ENCODE assay signal across 18 mouse cellular contexts in genomic region chr12:79558711-79559110, GRCm38 (mm10).
DNase-seq lines count a peak whose midpoint lies in the region; ATAC-seq and TF ChIP-seq lines count a peak whose summit lies in the region.
"Had no signal": no experiment of that assay in that cellular context is flagged by ENCODE, and none has a peak within 500 bp of the region (broad histone marks: within the 10 kb centered on the region; RNA-seq: fewer than 3 reads in every experiment).

No protein-coding gene starts in this region.

- H3K4me3 ChIP-seq in limb, embryonic 11.5 days (ENCODE audit: low read depth, low read length): no peak overlapping the region
- H3K4me3 ChIP-seq in limb, embryonic 10.5 days: no peak overlapping the region
- no peak overlapping the region for H3K4me3 ChIP-seq in midbrain, embryonic 11.5 days (ENCODE audit: low read depth, low read length)
- no peak overlapping the region for H3K4me3 ChIP-seq in midbrain, embryonic 14.5 days (replicated peaks; ENCODE audit: low read depth, low read length)
- no peak overlapping the region for H3K4me3 ChIP-seq in embryonic fibroblast, embryonic 13.5 days (ENCODE audit: insufficient read depth, low read length)
- H3K4me3 ChIP-seq in hindbrain, embryonic 10.5 days: no peak overlapping the region
- H3K4me3 ChIP-seq: erythroblast, embryonic 14.5 days; neural tube, embryonic 12.5 days had no signal

- no peaks in the 10 kb centered on the region for H3K9me3 ChIP-seq in limb, embryonic 11.5 days (ENCODE audit: control insufficient read depth, low read length)
- no peaks in the 10 kb centered on the region for H3K9me3 ChIP-seq in limb, embryonic 10.5 days (replicated peaks)
- H3K9me3 ChIP-seq in midbrain, embryonic 11.5 days (ENCODE audit: control insufficient read depth, low read length): no peaks in the 10 kb centered on the region
- no peaks in the 10 kb centered on the region for H3K9me3 ChIP-seq in midbrain, embryonic 14.5 days (ENCODE audit: control insufficient read depth, low read length)
- H3K9me3 ChIP-seq in hindbrain, embryonic 10.5 days: no peaks in the 10 kb centered on the region
- H3K9me3 ChIP-seq: G1E; neural tube, embryonic 12.5 days had no signal

- TF ChIP-seq CTCF in embryonic fibroblast, embryonic 13.5 days (IDR thresholded peaks at IDR 0.05; ENCODE audit: borderline replicate concordance, insufficient read depth, low read length): no peak

- no peak overlapping the region for H3K4me2 ChIP-seq in limb, embryonic 11.5 days (ENCODE audit: low read depth, severe bottlenecking)
- H3K4me2 ChIP-seq in midbrain, embryonic 11.5 days: no peak overlapping the region
- H3K4me2 ChIP-seq in midbrain, embryonic 14.5 days (ENCODE audit: low read length): no peak overlapping the region
- H3K4me2 ChIP-seq: heart, embryonic 11.5 days; neural tube, embryonic 12.5 days had no signal

- DNase-seq in limb, embryonic 11.5 days (ENCODE audit: low spot score): peak; percentile 18
- no peak for DNase-seq in limb, embryonic 10.5 days (ENCODE audit: low spot score)
- DNase-seq in midbrain, embryonic 11.5 days (ENCODE audit: low spot score, missing footprints): peak; percentile 26
- DNase-seq in midbrain, embryonic 14.5 days: no peak
- no peak for DNase-seq in hindbrain, embryonic 10.5 days (ENCODE audit: low spot score)
- DNase-seq in layer of hippocampus, adult 9-10 months (ENCODE audit: low spot score): no peak
- DNase-seq: cerebellum, adult 9-11 months; kidney, adult 18-20 months; lung, adult 2 months; right cerebral cortex, postnatal 14 days; thymus, postnatal 4 days had no signal

- ATAC-seq in limb, embryonic 11.5 days (ENCODE audit: insufficient number of reproducible peaks, low FRiP score, low TSS enrichment, low read depth): no peak
- no peak for ATAC-seq in midbrain, embryonic 11.5 days (ENCODE audit: low FRiP score)
- ATAC-seq in midbrain, embryonic 14.5 days (ENCODE audit: low FRiP score, low TSS enrichment): no peak
- ATAC-seq: forebrain, embryonic 14.5 days; hindbrain, embryonic 16.5 days had no signal

- H3K27ac ChIP-seq in limb, embryonic 11.5 days (replicated peaks; ENCODE audit: low read depth, low read length): no peak overlapping the region
- no peak overlapping the region for H3K27ac ChIP-seq in limb, embryonic 10.5 days
- no peak overlapping the region for H3K27ac ChIP-seq in midbrain, embryonic 11.5 days (ENCODE audit: low read depth, low read length)
- no peak overlapping the region for H3K27ac ChIP-seq in midbrain, embryonic 14.5 days (replicated peaks; ENCODE audit: low read depth, low read length)
- H3K27ac ChIP-seq in embryonic fibroblast, embryonic 13.5 days (ENCODE audit: insufficient read depth, low read length): peak overlapping the region; percentile 66; the same call in 1 of the 2 replicates
- no peak overlapping the region for H3K27ac ChIP-seq in hindbrain, embryonic 10.5 days
- H3K27ac ChIP-seq: neural tube, embryonic 12.5 days had no signal

- no peak for TF ChIP-seq POLR2A in embryonic fibroblast, embryonic 13.5 days (IDR thresholded peaks at IDR 0.05; ENCODE audit: low read depth, low read length)

- H3K9ac ChIP-seq in limb, embryonic 11.5 days (ENCODE audit: low read length): no peak overlapping the region
- H3K9ac ChIP-seq in midbrain, embryonic 11.5 days (ENCODE audit: low read length): no peak overlapping the region
- H3K9ac ChIP-seq in midbrain, embryonic 14.5 days (replicated peaks; ENCODE audit: low read length): no peak overlapping the region
- H3K9ac ChIP-seq: neural tube, embryonic 12.5 days had no signal

- no peaks in the 10 kb centered on the region for H3K36me3 ChIP-seq in limb, embryonic 11.5 days (ENCODE audit: control insufficient read depth, insufficient read depth, low read length)
- H3K36me3 ChIP-seq in limb, embryonic 10.5 days: no peaks in the 10 kb centered on the region
- no peaks in the 10 kb centered on the region for H3K36me3 ChIP-seq in midbrain, embryonic 11.5 days (ENCODE audit: control insufficient read depth, insufficient read depth, low read length)
- no peaks in the 10 kb centered on the region for H3K36me3 ChIP-seq in midbrain, embryonic 14.5 days (ENCODE audit: control insufficient read depth, insufficient read depth, low read length)
- no peaks in the 10 kb centered on the region for H3K36me3 ChIP-seq in hindbrain, embryonic 10.5 days
- H3K36me3 ChIP-seq: G1E; neural tube, embryonic 12.5 days had no signal

- H3K4me1 ChIP-seq in limb, embryonic 11.5 days (ENCODE audit: control insufficient read depth, insufficient read depth, low read length): no peaks in the 10 kb centered on the region
- no peaks in the 10 kb centered on the region for H3K4me1 ChIP-seq in limb, embryonic 10.5 days
- H3K4me1 ChIP-seq in midbrain, embryonic 11.5 days (ENCODE audit: control insufficient read depth, insufficient read depth, low read length): no peaks in the 10 kb centered on the region
- H3K4me1 ChIP-seq in midbrain, embryonic 14.5 days (ENCODE audit: control insufficient read depth, insufficient read depth, low read length): no peaks in the 10 kb centered on the region
- H3K4me1 ChIP-seq in embryonic fibroblast, embryonic 13.5 days (ENCODE audit: control insufficient read depth, insufficient read depth, low read length): peaks cover 5% of the 10 kb centered on the region
- H3K4me1 ChIP-seq in hindbrain, embryonic 10.5 days (replicated peaks): no peaks in the 10 kb centered on the region
- H3K4me1 ChIP-seq: neural tube, embryonic 12.5 days had no signal

- WGBS in limb, embryonic 11.5 days: 97% methylated on average over 3 of the region's 3 CpGs
- 90% methylated on average over 3 of the region's 3 CpGs for WGBS in limb, embryonic 10.5 days
- WGBS in midbrain, embryonic 11.5 days: 88% methylated on average over 3 of the region's 3 CpGs
- 90% methylated on average over 3 of the region's 3 CpGs for WGBS in midbrain, embryonic 14.5 days
- 85% methylated on average over 3 of the region's 3 CpGs for WGBS in hindbrain, embryonic 10.5 days

- no peaks in the 10 kb centered on the region for H3K27me3 ChIP-seq in limb, embryonic 11.5 days (ENCODE audit: control insufficient read depth, insufficient read depth, low read length)
- no peaks in the 10 kb centered on the region for H3K27me3 ChIP-seq in limb, embryonic 10.5 days (ENCODE audit: low read depth, poor library complexity, severe bottlenecking)
- no peaks in the 10 kb centered on the region for H3K27me3 ChIP-seq in midbrain, embryonic 11.5 days (ENCODE audit: control insufficient read depth, insufficient read depth, low read length)
- no peaks in the 10 kb centered on the region for H3K27me3 ChIP-seq in midbrain, embryonic 14.5 days (ENCODE audit: control insufficient read depth, insufficient read depth, low read length)
- H3K27me3 ChIP-seq in hindbrain, embryonic 10.5 days (ENCODE audit: insufficient read depth, poor library complexity, severe bottlenecking): no peaks in the 10 kb centered on the region
- H3K27me3 ChIP-seq: neural tube, embryonic 12.5 days had no signal

Comparison
In these comparisons a context has a peak if more than half of its experiments do, and no peak if none do; other contexts are left out.
1. DNase-seq: peak in limb, embryonic 11.5 days (single experiment) and midbrain, embryonic 11.5 days (single experiment); none in limb, embryonic 10.5 days (single experiment), midbrain, embryonic 14.5 days (single experiment), hindbrain, embryonic 10.5 days (single experiment) and layer of hippocampus, adult 9-10 months (single experiment).